Mouse (Mus musculus) hindbrain, embryonic 10.5 days (tissue): Measurements from ENCODE around the gene Il18r1. TPM values are rescaled to one million over a fixed set of nuclear protein-coding genes. Genes with fewer than 3 reads are reported as not detected.

Experiments used
- polyA plus RNA-seq: library from polyadenylated mRNA; unstranded; fragments of >200 nt; fragmentation: Nextera tagmentation; extraction: Ambion mirVana; gene quantifications from 2 replicates; pipeline ENCODE4 v1.2.1, GENCODE M21; 2016

The Il18r1 gene
- polyA plus RNA-seq, 1 experiment from 2014 or later, result not detected

Other genes starting within 250 kb of the Il18r1 start
- 0.40 and 0.58 TPM in 2 replicates for gene Il1r1, start 240.5 kb upstream of the Il18r1 start, polyA plus RNA-seq
- gene Il1rl2, start 140.9 kb upstream of the Il18r1 start, polyA plus RNA-seq, result 1.2 and 1.6 TPM in 2 replicates
- gene Il1rl1, start 36.0 kb upstream of the Il18r1 start, polyA plus RNA-seq, result 0.03 and 0.04 TPM in 2 replicates
- gene Il18rap, start 49.8 kb downstream of the Il18r1 start, polyA plus RNA-seq, result 0.15 and 0.21 TPM in 2 replicates
- gene Slc9a4, start 114.5 kb downstream of the Il18r1 start, polyA plus RNA-seq, result not detected in 2 replicates
- gene Slc9a2, start 215.0 kb downstream of the Il18r1 start, polyA plus RNA-seq, result 0.04 TPM in 1 of 2 replicates, not detected in the other